Mouse (Mus musculus): ENCODE data around the gene 9130230L23Rik.

DNA sequence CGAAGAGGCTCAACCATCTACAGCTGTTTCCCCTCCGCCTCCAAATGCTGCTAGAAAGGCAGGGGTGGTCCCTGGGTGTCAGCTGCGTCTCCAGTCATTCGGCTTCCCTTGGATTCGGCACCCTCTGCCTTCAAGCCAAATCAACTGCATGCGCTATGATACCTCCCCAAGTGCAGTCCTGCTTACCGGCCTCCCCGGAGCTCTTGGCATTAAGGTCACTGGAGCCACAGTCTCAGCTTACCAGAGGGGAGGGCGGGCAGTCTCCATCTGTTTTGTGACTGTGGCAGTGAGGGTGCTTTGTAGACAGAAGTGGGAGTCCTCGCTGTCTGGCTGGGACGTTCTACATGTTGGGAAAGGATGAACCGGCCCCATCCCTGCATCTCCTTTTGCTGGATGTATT, 37.0 kb downstream of the 9130230L23Rik start:
- no peak for TF ChIP-seq GATA1 (IDR thresholded peaks at IDR 0.05; ENCODE audit: low read length)
- TF ChIP-seq TAL1 (IDR thresholded peaks at IDR 0.05; ENCODE audit: low read length): no peak
